Mouse (Mus musculus) cerebellum, adult 2 months (tissue): ENCODE measurements around the gene Ugt2b1.

ENCODE experiments used
- CTCF ChIP-seq: fragments of 200-500 bp; IDR thresholded peaks from 2 replicates; pipeline ENCODE4 v1.5.1; 2011; ENCODE audit warnings: low read depth, mild to moderate bottlenecking, control low read depth, low read length, moderate library complexity, borderline replicate concordance; ENCODE audit not compliant: insufficient read depth
- POLR2A ChIP-seq: fragments of 200-500 bp; IDR thresholded peaks from 2 replicates; pipeline ENCODE4 v1.6.1; 2011; ENCODE audit warnings: low read length, control low read depth, borderline replicate concordance; ENCODE audit not compliant: insufficient read depth

GRCm38 (mm10) chr5:86888420-86888819 is 37.9 kb downstream of the Ugt2b1 start:
- no peak for TF ChIP-seq CTCF
- no peak for TF ChIP-seq POLR2A
